Mouse (Mus musculus): Measurements from ENCODE around the gene Trpm5. TPM values are rescaled to one million over a fixed set of nuclear protein-coding genes. Genes with fewer than 3 reads are reported as not detected.
A peak's percentile ranks its signal among the peaks of the same experiment; 100 is the strongest.

Trpm5 gene
- total RNA-seq, 2 experiments from 2014 or later = 0.21 to 0.26 TPM

- DNase-seq (ENCODE audit: extremely low spot score in 1 of 2, low spot score in 2 of 2) = peak in 1 of 2 experiments; percentile 81
- intact Hi-C loops (cut with DNase I) = no loop called here
Measured at GRCm38 (mm10) chr7:143068316-143068881, 26.0 kb downstream of the Trpm5 start.

- DNase-seq (ENCODE audit: extremely low spot score in 1 of 2, low spot score in 2 of 2) = no peak
- intact Hi-C loops (cut with DNase I) = no loop called here
Measured at GRCm38 (mm10) chr7:143067897-143068296, 26.5 kb downstream of the Trpm5 start.

- no peak for DNase-seq (ENCODE audit: extremely low spot score in 1 of 2, low spot score in 2 of 2)
- intact Hi-C loops (cut with DNase I) = no loop called here
Measured at GRCm38 (mm10) chr7:143067469-143067868, 27.0 kb downstream of the Trpm5 start.

GRCm38 (mm10) chr7:143065692-143066091, 28.8 kb downstream of the Trpm5 start:
- intact Hi-C loops (cut with DNase I) = no loop called here
- DNase-seq (ENCODE audit: extremely low spot score in 1 of 2, low spot score in 2 of 2) = no peak

GRCm38 (mm10) chr7:143064226-143064625, 30.2 kb downstream of the Trpm5 start:
- no peak for DNase-seq (ENCODE audit: extremely low spot score in 1 of 2, low spot score in 2 of 2)
- intact Hi-C loops (cut with DNase I) = no loop called here

- DNase-seq (ENCODE audit: extremely low spot score in 1 of 2, low spot score in 2 of 2) = no peak
- intact Hi-C loops (cut with DNase I) = no loop called here
Measured at GRCm38 (mm10) chr7:143062704-143063103, 31.7 kb downstream of the Trpm5 start.

- no peak for DNase-seq (ENCODE audit: extremely low spot score in 1 of 2, low spot score in 2 of 2)
- intact Hi-C loops (cut with DNase I) = no loop called here
Measured at GRCm38 (mm10) chr7:143059202-143059870, 35.1 kb downstream of the Trpm5 start.

GRCm38 (mm10) chr7:143058221-143058697, 36.2 kb downstream of the Trpm5 start:
- intact Hi-C loops (cut with DNase I) = no loop called here
- DNase-seq (ENCODE audit: extremely low spot score in 1 of 2, low spot score in 2 of 2) = no peak

GRCm38 (mm10) chr7:143057667-143058220, 36.7 kb downstream of the Trpm5 start:
- intact Hi-C loops (cut with DNase I) = no loop called here
- DNase-seq (ENCODE audit: extremely low spot score in 1 of 2, low spot score in 2 of 2) = no peak

GRCm38 (mm10) chr7:143057023-143057422, 37.4 kb downstream of the Trpm5 start:
- no peak for DNase-seq (ENCODE audit: extremely low spot score in 1 of 2, low spot score in 2 of 2)

GRCm38 (mm10) chr7:143055499-143056186, 38.8 kb downstream of the Trpm5 start:
- DNase-seq (ENCODE audit: extremely low spot score in 1 of 2, low spot score in 2 of 2) = no peak
- intact Hi-C loops (cut with DNase I) = no loop called here

More at GRCm38 (mm10) chr7:143057023-143057422, 37.4 kb downstream of the Trpm5 start:
- intact Hi-C loops (cut with DNase I) = no loop called here

- intact Hi-C loops (cut with DNase I) = no loop called here
- DNase-seq (ENCODE audit: extremely low spot score in 1 of 2, low spot score in 2 of 2) = no peak
Measured at GRCm38 (mm10) chr7:143055001-143055400, 39.4 kb downstream of the Trpm5 start.

- DNase-seq (ENCODE audit: extremely low spot score in 1 of 2, low spot score in 2 of 2) = no peak
- intact Hi-C loops (cut with DNase I) = no loop called here
Measured at GRCm38 (mm10) chr7:143054612-143054965, 39.9 kb downstream of the Trpm5 start.

- intact Hi-C loops (cut with DNase I) = loop anchor here (2.0 kb wide), 1 partner anchor 45 kb away; no protein-coding TSS in a partner anchor
- DNase-seq (ENCODE audit: extremely low spot score in 1 of 2, low spot score in 2 of 2) = no peak
Measured at GRCm38 (mm10) chr7:143053961-143054611, 40.4 kb downstream of the Trpm5 start.

- peak; percentile 70 to 86 for DNase-seq (ENCODE audit: extremely low spot score in 1 of 2, low spot score in 2 of 2)
- intact Hi-C loops (cut with DNase I) = loop anchor here (2.0 kb wide), 1 partner anchor 44 kb away; no protein-coding TSS in a partner anchor
Measured at GRCm38 (mm10) chr7:143053008-143053899, 41.2 kb downstream of the Trpm5 start.

GRCm38 (mm10) chr7:143052626-143053007, 41.8 kb downstream of the Trpm5 start, which contains the start of gene Cd81:
Gene Cd81 (plus strand): TSS chr7:143052739.
- intact Hi-C loops (cut with DNase I) = loop anchor here (2.0 kb wide), 1 partner anchor 44 kb away; no protein-coding TSS in a partner anchor
- peak; percentile 69 to 91 for DNase-seq (ENCODE audit: extremely low spot score in 1 of 2, low spot score in 2 of 2)

GRCm38 (mm10) chr7:143051316-143051715, 43.1 kb downstream of the Trpm5 start:
- no peak for DNase-seq (ENCODE audit: extremely low spot score in 1 of 2, low spot score in 2 of 2)
- intact Hi-C loops (cut with DNase I) = no loop called here
